Mouse (Mus musculus): Measurements from ENCODE around the gene Gp9.

- no peak for TF ChIP-seq POLR2A (IDR thresholded peaks at IDR 0.05; ENCODE audit: borderline replicate concordance, control insufficient read depth, low read depth, low read length)
- TF ChIP-seq CTCF (IDR thresholded peaks at IDR 0.05; ENCODE audit: control insufficient read depth, insufficient read depth, low read length): no peak
These were observed 30.0 kb downstream of the Gp9 start for GRCm38 (mm10) chr6:87807735-87808440.
